Mouse (Mus musculus) testis, adult 2 months (tissue): Measurements from ENCODE around the gene Ankrd33.

Source experiments
- CTCF ChIP-seq: fragments of 200-500 bp; IDR thresholded peaks from 2 replicates; pipeline ENCODE4 v1.5.1; 2012; ENCODE audit warnings: low read depth, mild to moderate bottlenecking, inconsistent platforms, low read length, moderate library complexity; ENCODE audit not compliant: control insufficient read depth, insufficient read depth, insufficient replicate concordance
- POLR2A ChIP-seq: fragments of 200-500 bp; IDR thresholded peaks from 2 replicates; pipeline ENCODE4 v1.6.1; 2012; ENCODE audit warnings: low read depth, mild to moderate bottlenecking, inconsistent platforms, low read length, moderate library complexity; ENCODE audit not compliant: control insufficient read depth

GRCm38 (mm10) chr15:101129412-101129811 lies 13.9 kb downstream of the Ankrd33 start:
- no peak for TF ChIP-seq CTCF
- no peak for TF ChIP-seq POLR2A
